Mouse (Mus musculus) forebrain, embryonic 10.5 days (tissue): Measurements from ENCODE around the gene Olfr1428. TPM values are rescaled to one million over a fixed set of nuclear protein-coding genes. Genes with fewer than 3 reads are reported as not detected.
"Not testable (repeated sequence)": the region's sequence is repeated elsewhere in the genome, so short reads cannot be mapped to it uniquely, and the experiment has no call there.

Experiments
- DNase-seq: peaks from one replicate; pipeline ENCODE4 v3.0.0-alpha.2; 2017; ENCODE audit warnings: low spot score; ENCODE audit errors: extremely low spot score
- H3K27ac ChIP-seq: fragments of 300-500 bp; sonication (generic); 2 replicates; pipeline ENCODE4 v1.5.1; 2016; ENCODE audit warnings: mild to moderate bottlenecking
- H3K27me3 ChIP-seq: fragments of 300-500 bp; sonication (generic); 2 replicates; pipeline ENCODE4 v1.6.1; 2016; ENCODE audit warnings: mild to moderate bottlenecking; ENCODE audit not compliant: poor library complexity, severe bottlenecking
- H3K36me3 ChIP-seq: fragments of 300-500 bp; sonication (generic); replicated peaks from 2 replicates; pipeline ENCODE4 v1.6.1; 2016; ENCODE audit warnings: mild to moderate bottlenecking, moderate library complexity
- H3K4me1 ChIP-seq: fragments of 300-500 bp; sonication (generic); 2 replicates; pipeline ENCODE4 v1.6.1; 2016
- H3K4me3 ChIP-seq: fragments of 300-500 bp; sonication (generic); 2 replicates; pipeline ENCODE4 v1.5.1; 2016; ENCODE audit warnings: mild to moderate bottlenecking, moderate library complexity
- H3K9me3 ChIP-seq: fragments of 300-500 bp; sonication (generic); 2 replicates; pipeline ENCODE4 v1.6.1; 2016; ENCODE audit warnings: mild to moderate bottlenecking, moderate library complexity
- WGBS: fragments of 180-500 bp; shearing (Covaris S2); methylation state at CpG from one replicate; pipeline ENCODE4 v1.1.7; 2016; 5-methylcytosine and 5-hydroxymethylcytosine counted together
- polyA plus RNA-seq: library from polyadenylated mRNA; unstranded; fragments of >200 nt; fragmentation: Nextera tagmentation; extraction: Ambion mirVana; gene quantifications from 2 replicates; pipeline ENCODE4 v1.2.1, GENCODE M21; 2016

Gene Olfr1428
- polyA plus RNA-seq, result not detected in 2 replicates

DNA sequence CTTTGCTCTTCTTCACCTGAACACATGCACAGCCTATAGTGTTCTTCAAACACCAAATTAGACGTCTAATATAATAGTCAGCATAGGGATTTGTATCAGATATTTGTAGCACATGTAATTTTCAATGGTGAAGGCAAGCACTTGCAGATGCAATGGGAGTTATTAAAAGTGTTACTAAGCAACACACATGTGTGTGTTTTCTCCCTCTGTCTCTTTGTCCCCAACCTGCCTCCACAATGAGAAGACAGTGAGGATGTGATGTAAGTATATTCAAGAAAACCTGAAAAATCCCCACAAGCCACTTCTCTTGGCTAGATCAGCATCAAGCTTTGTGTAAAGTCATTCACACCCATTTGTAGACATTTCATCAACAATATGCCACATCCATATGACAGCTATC, at the start of gene Olfr1428:
Olfr1428 (minus strand) TSS at position 101 of the 400 bp plus-strand sequence.
- Histone ChIP-seq H3K36me3 (no peaks in the 10 kb centered on the region), H3K27me3 (no peaks in the 10 kb centered on the region), H3K9me3 (no peaks in the 10 kb centered on the region), H3K27ac (no peak within 1 kb of the TSS), H3K4me1 (no peaks in the 10 kb centered on the region), H3K4me3 (no peak within 1 kb of the TSS)
- WGBS, result 82% methylated on average over 1 of the region's 1 CpGs
- DNase-seq, result no peak

DNA sequence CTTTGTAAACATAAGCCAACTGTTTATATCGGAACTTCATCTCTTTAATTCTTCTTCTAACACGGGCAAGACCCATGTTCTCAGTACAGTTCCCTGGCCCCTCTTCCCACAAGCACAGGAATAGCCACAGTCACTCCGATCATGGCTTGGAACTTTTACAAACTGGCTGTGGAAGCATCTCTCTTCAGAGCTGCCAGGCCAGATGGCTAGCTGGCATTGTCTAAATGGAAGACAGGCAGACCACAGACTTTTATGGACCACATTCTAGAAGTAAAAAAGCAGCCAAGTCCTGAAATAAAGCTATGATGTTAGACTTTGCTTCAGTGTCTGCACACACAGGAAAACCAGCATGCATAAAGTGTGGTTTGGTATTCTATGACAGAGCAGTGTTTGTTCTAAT, 29.8 kb upstream of the Olfr1428 start:
- Histone ChIP-seq H3K4me3 (no peak overlapping the region), H3K27ac (no peak overlapping the region), H3K27me3 (no peaks in the 10 kb centered on the region), H3K9me3 (no peaks in the 10 kb centered on the region), H3K36me3 (no peaks in the 10 kb centered on the region), H3K4me1 (no peaks in the 10 kb centered on the region)
- DNase-seq, result no peak
- WGBS, result 88% methylated on average over 3 of the region's 3 CpGs

DNA sequence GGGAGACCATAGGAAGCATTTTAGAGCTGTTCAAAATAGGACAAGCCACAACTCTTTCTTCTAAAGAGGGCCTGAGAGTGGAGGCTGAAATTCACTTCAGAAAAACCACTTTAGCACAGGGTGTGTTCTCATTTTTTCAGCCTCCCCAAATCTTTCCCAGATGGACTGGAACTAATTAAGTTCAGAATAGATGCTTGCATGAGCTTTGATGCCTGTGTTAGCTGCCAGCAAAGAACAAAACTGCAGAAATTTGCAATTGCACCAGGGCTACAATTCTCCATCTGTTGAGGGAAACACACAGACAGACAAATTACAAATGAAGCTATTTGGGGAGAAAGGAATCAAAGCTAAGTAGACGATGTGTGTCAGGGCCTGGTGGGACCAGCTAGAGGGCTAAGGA, 27.7 kb upstream of the Olfr1428 start:
- Histone ChIP-seq H3K9me3 (no peaks in the 10 kb centered on the region), H3K27me3 (no peaks in the 10 kb centered on the region), H3K4me3 (no peak overlapping the region), H3K4me1 (no peaks in the 10 kb centered on the region), H3K27ac (no peak overlapping the region), H3K36me3 (no peaks in the 10 kb centered on the region)
- WGBS, result 50% methylated on average over 1 of the region's 1 CpGs
- DNase-seq, result no peak

DNA sequence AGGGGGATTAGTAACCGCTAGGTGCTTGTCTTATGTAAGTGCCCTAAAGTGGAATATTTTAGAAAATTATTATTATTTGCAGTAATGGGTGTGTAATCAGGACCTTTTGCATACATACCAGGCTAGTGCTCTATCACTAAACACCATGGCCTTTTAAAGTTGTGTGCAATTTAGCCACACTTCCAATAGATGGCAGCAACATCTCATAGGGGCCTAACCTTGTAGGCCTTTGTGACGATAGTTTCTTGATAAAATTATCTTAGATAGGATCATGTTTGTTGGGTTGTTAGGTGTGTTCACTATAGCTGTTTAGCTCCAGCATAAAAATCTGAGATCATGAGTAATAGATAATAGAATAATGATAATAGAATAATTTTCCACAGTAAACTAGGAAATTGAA, 18.6 kb upstream of the Olfr1428 start:
- H3K4me1 ChIP-seq, result no peaks in the 10 kb centered on the region
- no peaks in the 10 kb centered on the region for H3K36me3 ChIP-seq
- 35% methylated on average over 2 of the region's 2 CpGs for WGBS
- H3K4me3 ChIP-seq, result no peak overlapping the region
- no peak overlapping the region for H3K27ac ChIP-seq
- H3K9me3 ChIP-seq, result no peaks in the 10 kb centered on the region
- DNase-seq, result no peak
- no peaks in the 10 kb centered on the region for H3K27me3 ChIP-seq

DNA sequence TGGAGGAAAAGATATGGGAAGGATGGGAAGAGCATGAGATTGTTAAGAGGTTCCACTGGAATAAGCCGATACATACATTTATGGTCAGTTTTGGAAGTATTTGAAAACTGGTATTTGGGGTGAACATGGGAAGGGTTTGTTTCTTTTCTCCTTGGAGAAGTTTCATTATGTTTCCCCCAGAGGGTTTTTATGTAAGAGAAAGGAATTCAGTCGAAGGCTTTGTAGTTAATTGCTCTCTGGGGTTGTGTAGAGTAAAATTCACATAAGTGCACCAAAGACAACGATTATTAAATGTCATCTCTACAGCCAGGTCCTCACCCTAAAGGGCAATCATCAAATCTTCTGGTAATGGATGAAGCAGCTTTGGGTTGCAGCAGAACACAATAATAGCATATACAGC, 7.4 kb upstream of the Olfr1428 start, which contains the start of gene Olfr76:
Olfr76 (minus strand) TSS at position 101 of the 400 bp plus-strand sequence.
- WGBS, result 82% methylated on average over 3 of the region's 3 CpGs
- H3K9me3 ChIP-seq, result no peaks in the 10 kb centered on the region
- no peaks in the 10 kb centered on the region for H3K27me3 ChIP-seq
- DNase-seq, result no peak
- no peak within 1 kb of the TSS for H3K4me3 ChIP-seq
- H3K27ac ChIP-seq, result no peak within 1 kb of the TSS
- no peaks in the 10 kb centered on the region for H3K4me1 ChIP-seq
- no peaks in the 10 kb centered on the region for H3K36me3 ChIP-seq

DNA sequence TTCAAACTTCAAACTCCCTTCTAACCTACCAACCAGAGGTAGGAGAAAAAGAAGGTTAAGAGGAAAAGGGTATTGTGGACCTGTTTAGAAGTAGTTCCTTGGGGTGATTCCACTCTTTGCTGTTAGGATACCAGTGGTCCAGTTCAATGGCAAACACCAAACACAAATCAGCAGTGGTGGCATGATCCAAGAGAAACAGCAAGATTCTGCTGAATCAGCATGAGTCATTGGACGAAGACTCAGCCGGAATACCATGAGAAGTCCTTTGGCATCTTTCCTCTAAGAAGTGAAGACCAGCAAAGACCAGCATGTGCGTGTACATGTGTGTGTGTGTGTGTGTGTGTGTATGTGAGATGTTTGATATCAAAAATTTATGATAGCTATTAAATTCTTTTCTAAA, 767 bp upstream of the Olfr1428 start:
- no peaks in the 10 kb centered on the region for H3K27me3 ChIP-seq
- no peak overlapping the region for H3K27ac ChIP-seq
- no peaks in the 10 kb centered on the region for H3K36me3 ChIP-seq
- DNase-seq, result no peak
- WGBS, result 93% methylated on average over 3 of the region's 3 CpGs
- H3K9me3 ChIP-seq, result no peaks in the 10 kb centered on the region
- H3K4me1 ChIP-seq, result no peaks in the 10 kb centered on the region
- H3K4me3 ChIP-seq, result no peak overlapping the region

DNA sequence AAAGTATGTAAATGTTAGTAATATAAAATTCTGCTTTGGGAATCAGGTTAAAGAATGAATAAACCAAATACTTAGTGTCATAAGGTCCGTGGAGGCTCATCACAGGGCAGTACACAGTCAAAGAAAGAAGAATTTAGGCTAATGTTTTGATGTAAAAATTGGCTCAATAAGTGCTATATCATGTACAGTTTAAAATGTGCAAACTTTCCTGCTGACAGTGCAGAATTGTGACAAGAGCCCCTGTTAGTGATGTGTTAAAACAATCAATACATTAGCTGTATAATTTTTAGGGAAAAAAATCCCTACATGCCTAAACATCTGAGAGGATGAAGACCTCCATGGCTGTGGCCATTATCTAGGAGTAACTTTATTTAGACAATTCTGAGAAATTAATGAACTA, 1.9 kb downstream of the Olfr1428 start:
- Histone ChIP-seq H3K4me1 (no peaks in the 10 kb centered on the region), H3K4me3 (no peak overlapping the region), H3K27ac (no peak overlapping the region), H3K9me3 (no peaks in the 10 kb centered on the region), H3K27me3 (no peaks in the 10 kb centered on the region), H3K36me3 (no peaks in the 10 kb centered on the region)
- 74% methylated on average over 1 of the region's 1 CpGs for WGBS
- DNase-seq, result no peak

DNA sequence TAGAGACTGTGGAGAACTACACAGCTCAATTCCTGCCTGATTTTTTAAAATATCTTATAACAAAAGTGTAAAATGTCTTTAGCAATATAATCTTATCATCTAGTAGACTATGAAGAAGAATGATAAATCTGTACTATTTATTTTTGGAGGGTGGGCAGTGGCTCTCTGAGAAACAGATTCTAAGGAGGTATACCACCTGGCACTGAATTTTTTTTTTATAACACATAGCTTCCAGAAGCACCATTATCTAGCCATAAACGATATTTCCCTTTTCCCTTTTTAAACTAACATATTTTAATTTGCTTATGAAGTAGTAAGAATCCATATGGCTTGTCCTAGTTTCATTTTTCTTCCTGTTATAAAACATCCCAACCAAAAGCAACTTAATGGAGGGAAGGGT, 11.2 kb downstream of the Olfr1428 start:
- no peak for DNase-seq
- H3K4me3 ChIP-seq, result no peak overlapping the region
- H3K9me3 ChIP-seq, result no peaks in the 10 kb centered on the region
- WGBS, result 73% methylated on average over 1 of the region's 1 CpGs
- H3K36me3 ChIP-seq, result no peaks in the 10 kb centered on the region
- no peak overlapping the region for H3K27ac ChIP-seq
- no peaks in the 10 kb centered on the region for H3K4me1 ChIP-seq
- H3K27me3 ChIP-seq, result no peaks in the 10 kb centered on the region

DNA sequence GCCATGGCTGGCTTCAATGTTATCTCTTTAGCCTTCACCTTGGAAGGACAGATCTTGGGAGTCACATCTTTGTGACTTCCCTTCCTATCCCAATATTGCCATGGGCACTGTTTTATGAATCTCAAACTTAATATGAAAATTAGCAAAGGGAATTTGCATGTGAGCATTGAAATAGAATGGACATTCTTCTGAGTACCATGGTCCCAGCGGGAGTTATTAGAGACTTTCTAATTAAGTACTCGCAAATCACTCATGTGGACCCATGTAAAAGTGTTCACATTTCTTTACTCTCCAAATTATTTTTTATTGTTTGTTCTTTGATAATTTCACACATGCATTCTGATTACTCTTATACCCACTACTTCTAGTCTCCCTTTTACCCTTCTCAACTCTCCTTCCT, 12.5 kb downstream of the Olfr1428 start, which contains the start of gene Olfr1427:
Olfr1427 (minus strand) TSS at position 101 of the 400 bp plus-strand sequence.
- Histone ChIP-seq H3K9me3 (no peaks in the 10 kb centered on the region), H3K27ac (no peak within 1 kb of the TSS), H3K4me3 (no peak within 1 kb of the TSS), H3K27me3 (no peaks in the 10 kb centered on the region), H3K4me1 (no peaks in the 10 kb centered on the region), H3K36me3 (no peaks in the 10 kb centered on the region)
- WGBS, result 95% methylated on average over 2 of the region's 2 CpGs
- no peak for DNase-seq

DNA sequence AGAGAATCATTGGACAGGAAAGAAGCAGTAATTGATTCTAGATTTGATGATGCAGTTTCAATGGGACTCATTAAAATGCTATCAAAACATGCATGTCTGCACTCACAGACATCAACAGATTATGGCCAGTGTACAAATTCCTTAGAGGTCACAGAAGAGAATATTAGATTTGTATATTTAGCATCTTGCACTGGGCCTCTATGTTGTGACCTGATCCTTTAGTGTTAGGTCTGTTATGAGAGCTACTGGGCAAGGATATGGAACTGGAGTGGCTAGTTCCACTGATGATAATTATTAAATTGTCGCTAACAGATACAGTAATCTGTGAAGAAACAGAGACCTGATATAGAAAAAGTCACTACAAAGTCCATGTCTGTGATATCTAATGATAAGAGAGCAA, 23.8 kb downstream of the Olfr1428 start, which contains the start of gene Olfr1426:
Olfr1426 (minus strand) TSS at position 101 of the 400 bp plus-strand sequence.
- Histone ChIP-seq H3K27ac (no peak within 1 kb of the TSS), H3K4me1 (no peaks in the 10 kb centered on the region), H3K27me3 (no peaks in the 10 kb centered on the region), H3K36me3 (no peaks in the 10 kb centered on the region), H3K4me3 (no peak within 1 kb of the TSS), H3K9me3 (no peaks in the 10 kb centered on the region)
- no peak for DNase-seq
- WGBS, result 89% methylated on average over 1 of the region's 1 CpGs

DNA sequence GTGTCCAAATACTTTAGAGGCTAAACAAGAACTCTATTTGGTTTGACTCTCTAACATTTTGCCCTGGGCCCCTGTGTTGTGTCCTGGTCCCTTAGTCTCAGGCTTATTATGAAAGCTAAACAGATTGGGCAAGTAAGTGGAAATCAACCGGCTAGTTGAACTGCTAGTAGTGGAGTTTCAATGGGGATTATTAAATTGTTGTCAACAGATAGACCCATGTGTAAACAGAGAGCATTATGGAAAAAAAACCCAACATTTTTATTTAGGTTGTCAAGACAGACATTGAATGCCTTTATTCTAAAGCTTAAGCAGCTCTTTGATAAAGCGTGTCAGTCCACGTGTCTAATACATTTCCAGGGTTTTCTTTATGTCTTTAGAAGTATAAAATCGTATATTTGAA, 38.1 kb downstream of the Olfr1428 start, which contains the start of gene Olfr1425:
Olfr1425 (minus strand) TSS at position 101 of the 400 bp plus-strand sequence.
- not testable (repeated sequence) for DNase-seq, H3K27me3 ChIP-seq
- 86% methylated on average over 4 of the region's 4 CpGs for WGBS

DNA sequence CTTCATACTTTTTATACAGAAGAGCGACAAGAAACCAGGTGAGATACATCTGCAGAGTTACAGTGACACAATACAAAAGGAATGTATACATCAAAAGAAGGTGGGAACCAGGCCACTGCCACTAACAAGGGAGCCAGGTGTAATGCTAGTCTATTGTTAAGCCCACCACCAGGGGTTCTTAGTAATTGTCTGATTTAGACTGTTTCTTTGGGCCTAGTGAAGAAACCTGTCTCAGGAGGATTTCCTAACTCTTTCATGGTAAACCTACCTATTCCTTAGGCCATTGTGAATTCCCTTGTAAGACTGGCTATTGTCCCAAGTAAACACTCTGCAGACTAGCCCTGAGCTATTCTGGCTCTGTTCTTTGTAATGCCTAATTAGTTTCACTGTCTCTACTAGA, 46.2 kb downstream of the Olfr1428 start:
- not testable (repeated sequence) for H3K36me3 ChIP-seq, DNase-seq, H3K4me1 ChIP-seq, H3K27ac ChIP-seq, H3K27me3 ChIP-seq, H3K9me3 ChIP-seq, H3K4me3 ChIP-seq
- WGBS, result 84% methylated on average over 1 of the region's 1 CpGs

More for the DNA sequence above, 38.1 kb downstream of the Olfr1428 start, which contains the start of gene Olfr1425:
- not testable (repeated sequence) for H3K4me3 ChIP-seq, H3K36me3 ChIP-seq, H3K9me3 ChIP-seq, H3K4me1 ChIP-seq, H3K27ac ChIP-seq

DNA sequence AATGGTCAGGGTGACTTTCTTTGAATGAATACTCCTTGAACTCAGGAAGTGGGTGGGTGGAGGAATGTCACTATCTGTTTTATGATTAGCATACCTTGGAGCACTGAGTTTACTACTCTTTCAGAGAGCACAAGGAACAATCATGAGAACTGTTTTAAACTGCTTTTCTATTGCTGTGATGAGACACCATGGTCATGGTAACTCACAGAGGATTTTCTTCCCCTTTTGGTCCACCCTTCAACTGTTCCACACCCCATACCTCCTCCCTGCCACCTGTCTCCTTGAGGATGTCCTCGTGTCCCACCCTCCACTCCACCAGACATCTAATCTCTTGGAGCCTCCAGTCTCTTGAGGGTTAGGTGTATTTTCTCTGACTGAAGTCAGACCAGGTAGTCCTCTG, 47.9 kb downstream of the Olfr1428 start:
- not testable (repeated sequence) for H3K4me3 ChIP-seq, H3K4me1 ChIP-seq, H3K27ac ChIP-seq, H3K9me3 ChIP-seq, H3K36me3 ChIP-seq, H3K27me3 ChIP-seq, DNase-seq
- 96% methylated on average over 1 of the region's 1 CpGs for WGBS

DNA sequence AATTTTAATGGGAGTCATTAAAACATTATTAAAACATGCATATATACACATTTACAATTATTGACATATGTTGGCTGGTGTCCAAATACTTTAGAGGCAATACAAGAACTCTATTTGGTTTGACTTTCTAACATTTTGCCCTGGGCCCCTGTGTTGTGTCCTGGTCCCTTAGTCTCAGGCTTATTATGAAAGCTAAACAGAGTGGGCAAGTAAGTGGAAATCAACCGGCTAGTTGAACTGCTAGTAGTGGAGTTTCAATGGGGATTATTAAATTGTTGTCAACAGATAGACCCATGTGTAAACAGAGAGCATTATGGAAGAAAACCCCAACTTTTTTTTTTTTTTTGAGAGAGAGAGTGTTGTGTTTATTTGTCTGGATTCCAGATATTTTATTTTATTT, 53.1 kb downstream of the Olfr1428 start, which contains the start of gene Olfr1424:
Olfr1424 (minus strand) TSS at position 101 of the 400 bp plus-strand sequence.
- WGBS, result 84% methylated on average over 1 of the region's 1 CpGs

More for the DNA sequence above, 53.1 kb downstream of the Olfr1428 start, which contains the start of gene Olfr1424:
- H3K27me3 ChIP-seq, H3K27ac ChIP-seq, H3K36me3 ChIP-seq, H3K9me3 ChIP-seq, H3K4me3 ChIP-seq, H3K4me1 ChIP-seq, DNase-seq: not testable (repeated sequence)
